In genomic region chr1:64295051-64295450, GRCm38 (mm10) we compare ENCODE assay signal across 21 mouse cellular contexts.
A peak's percentile ranks its signal among the peaks of the same experiment; 100 is the strongest.
DNase-seq lines count a peak whose midpoint lies in the region; ATAC-seq and TF ChIP-seq lines count a peak whose summit lies in the region.
"Had no signal": no experiment of that assay in that cellular context is flagged by ENCODE, and none has a peak within 500 bp of the region (broad histone marks: within the 10 kb centered on the region; RNA-seq: fewer than 3 reads in every experiment).

No protein-coding gene starts in this region.

- H3K9ac ChIP-seq in hindbrain, postnatal 0 days (replicated peaks; ENCODE audit: low read length), result no peak overlapping the region
- H3K9ac ChIP-seq in hindbrain, embryonic 13.5 days, result no peak overlapping the region
- peak overlapping the region; percentile 21; the same call in 1 of the 2 replicates for H3K9ac ChIP-seq in stomach, embryonic 16.5 days (ENCODE audit: low read length)
- no peak overlapping the region for H3K9ac ChIP-seq in stomach, postnatal 0 days (ENCODE audit: low read length)
- no peak overlapping the region for H3K9ac ChIP-seq in intestine, embryonic 16.5 days (ENCODE audit: low read depth, low read length)
- H3K9ac ChIP-seq in forebrain, embryonic 11.5 days (ENCODE audit: low read length), result no peak overlapping the region
- H3K9ac ChIP-seq: embryonic facial prominence, embryonic 12.5 days; limb, embryonic 15.5 days; liver, embryonic 15.5 days; midbrain, embryonic 15.5 days; neural tube, embryonic 15.5 days had no signal

- no peak overlapping the region for H3K4me3 ChIP-seq in hindbrain, postnatal 0 days (ENCODE audit: low read length)
- H3K4me3 ChIP-seq in hindbrain, embryonic 13.5 days, result no peak overlapping the region
- no peak overlapping the region for H3K4me3 ChIP-seq in stomach, embryonic 16.5 days (replicated peaks; ENCODE audit: low read length)
- H3K4me3 ChIP-seq in stomach, postnatal 0 days (ENCODE audit: low read depth, low read length), result no peak overlapping the region
- no peak overlapping the region for H3K4me3 ChIP-seq in intestine, embryonic 16.5 days (ENCODE audit: low read length)
- no peak overlapping the region for H3K4me3 ChIP-seq in forebrain, embryonic 11.5 days (ENCODE audit: low read depth, low read length)
- H3K4me3 ChIP-seq: embryonic facial prominence, embryonic 12.5 days; erythroblast, embryonic 14.5 days; heart, embryonic 13.5 days; limb, embryonic 15.5 days; liver, embryonic 15.5 days; midbrain, embryonic 15.5 days; neural tube, embryonic 15.5 days had no signal

- no peaks in the 10 kb centered on the region for H3K9me3 ChIP-seq in hindbrain, postnatal 0 days (ENCODE audit: low read length)
- no peaks in the 10 kb centered on the region for H3K9me3 ChIP-seq in hindbrain, embryonic 13.5 days
- H3K9me3 ChIP-seq in stomach, embryonic 16.5 days (replicated peaks; ENCODE audit: control insufficient read depth, low read length), result no peaks in the 10 kb centered on the region
- no peaks in the 10 kb centered on the region for H3K9me3 ChIP-seq in stomach, postnatal 0 days (ENCODE audit: control insufficient read depth, low read length)
- H3K9me3 ChIP-seq in intestine, embryonic 16.5 days (ENCODE audit: control insufficient read depth, low read length), result no peaks in the 10 kb centered on the region
- H3K9me3 ChIP-seq in forebrain, embryonic 11.5 days (ENCODE audit: control insufficient read depth, low read length), result no peaks in the 10 kb centered on the region
- H3K9me3 ChIP-seq: embryonic facial prominence, embryonic 12.5 days; heart, embryonic 13.5 days; limb, embryonic 15.5 days; liver, embryonic 15.5 days; midbrain, embryonic 15.5 days; neural tube, embryonic 15.5 days had no signal

- peaks cover 5% of the 10 kb centered on the region for H3K4me1 ChIP-seq in hindbrain, postnatal 0 days (ENCODE audit: insufficient read depth, low read length)
- peaks cover 16% of the 10 kb centered on the region; the same call in 1 of the 2 replicates for H3K4me1 ChIP-seq in hindbrain, embryonic 13.5 days (replicated peaks)
- H3K4me1 ChIP-seq in stomach, embryonic 16.5 days (ENCODE audit: control insufficient read depth, insufficient read depth, low read length), result peaks cover 7% of the 10 kb centered on the region
- no peaks in the 10 kb centered on the region for H3K4me1 ChIP-seq in stomach, postnatal 0 days (replicated peaks; ENCODE audit: control insufficient read depth, insufficient read depth)
- peaks cover 4% of the 10 kb centered on the region for H3K4me1 ChIP-seq in intestine, embryonic 16.5 days (ENCODE audit: control insufficient read depth, insufficient read depth, low read length)
- H3K4me1 ChIP-seq in forebrain, embryonic 11.5 days (replicated peaks; ENCODE audit: control insufficient read depth, insufficient read depth, low read length), result no peaks in the 10 kb centered on the region

- no peaks in the 10 kb centered on the region for H3K36me3 ChIP-seq in hindbrain, postnatal 0 days (ENCODE audit: insufficient read depth, low read length)
- H3K36me3 ChIP-seq in hindbrain, embryonic 13.5 days, result no peaks in the 10 kb centered on the region
- H3K36me3 ChIP-seq in stomach, embryonic 16.5 days (ENCODE audit: control insufficient read depth, insufficient read depth, low read length), result no peaks in the 10 kb centered on the region
- no peaks in the 10 kb centered on the region for H3K36me3 ChIP-seq in stomach, postnatal 0 days (ENCODE audit: control insufficient read depth, insufficient read depth, low read length)
- H3K36me3 ChIP-seq in intestine, embryonic 16.5 days (ENCODE audit: control insufficient read depth, insufficient read depth, low read length), result no peaks in the 10 kb centered on the region
- H3K36me3 ChIP-seq in forebrain, embryonic 11.5 days (ENCODE audit: control insufficient read depth, insufficient read depth, low read length), result no peaks in the 10 kb centered on the region
- H3K36me3 ChIP-seq: embryonic facial prominence, embryonic 12.5 days; heart, embryonic 13.5 days; limb, embryonic 15.5 days; liver, embryonic 15.5 days; midbrain, embryonic 15.5 days; neural tube, embryonic 15.5 days had no signal

- TF ChIP-seq CTCF in hindbrain, postnatal 0 days (IDR thresholded peaks at IDR 0.05; ENCODE audit: low read depth), result no peak
- no peak for TF ChIP-seq CTCF in stomach, postnatal 0 days (IDR thresholded peaks at IDR 0.05; ENCODE audit: low read depth)

- 78% methylated on average over 7 of the region's 7 CpGs for WGBS in hindbrain, postnatal 0 days
- WGBS in hindbrain, embryonic 13.5 days, result 85% methylated on average over 7 of the region's 7 CpGs
- WGBS in stomach, embryonic 16.5 days, result 79% methylated on average over 7 of the region's 7 CpGs
- WGBS in stomach, postnatal 0 days, result 62% methylated on average over 7 of the region's 7 CpGs
- 55% methylated on average over 7 of the region's 7 CpGs for WGBS in intestine, embryonic 16.5 days
- 90% methylated on average over 7 of the region's 7 CpGs for WGBS in forebrain, embryonic 11.5 days

- ATAC-seq in hindbrain, postnatal 0 days, result no peak
- ATAC-seq in hindbrain, embryonic 13.5 days (ENCODE audit: low FRiP score), result no peak
- no peak for ATAC-seq in stomach, embryonic 16.5 days (ENCODE audit: insufficient read depth, low FRiP score)
- no peak for ATAC-seq in stomach, postnatal 0 days (ENCODE audit: low FRiP score, low TSS enrichment)
- peak; percentile 83 for ATAC-seq in intestine, embryonic 16.5 days
- ATAC-seq in forebrain, embryonic 11.5 days (replicated peaks; ENCODE audit: low FRiP score), result no peak
- ATAC-seq: forebrain, embryonic 14.5 days; midbrain, embryonic 15.5 days had no signal

- DNase-seq in hindbrain, postnatal 0 days (ENCODE audit: low spot score), result no peak
- no peak for DNase-seq in stomach, postnatal 0 days (ENCODE audit: low spot score)
- DNase-seq in forebrain, embryonic 11.5 days (ENCODE audit: low spot score), result no peak
- DNase-seq in right cerebral cortex, postnatal 36 days (ENCODE audit: low spot score in 2 of 2), result no peak
- DNase-seq: adrenal gland, adult 2 months; B cell, adult 2 months; cerebellum, adult 18-20 months; right cerebral cortex, adult 18-20 months; thymus, postnatal 36 days had no signal

- no peak overlapping the region for H3K4me2 ChIP-seq in hindbrain, postnatal 0 days (ENCODE audit: low read depth, low read length)
- H3K4me2 ChIP-seq in hindbrain, embryonic 13.5 days, result no peak overlapping the region
- H3K4me2 ChIP-seq in stomach, embryonic 16.5 days (ENCODE audit: low read depth, low read length), result no peak overlapping the region
- no peak overlapping the region for H3K4me2 ChIP-seq in stomach, postnatal 0 days (replicated peaks; ENCODE audit: low read depth)
- peak overlapping the region; percentile 14 for H3K4me2 ChIP-seq in intestine, embryonic 16.5 days (ENCODE audit: low read depth, low read length)
- H3K4me2 ChIP-seq in forebrain, embryonic 11.5 days (ENCODE audit: low read depth, low read length, severe bottlenecking), result no peak overlapping the region
- H3K4me2 ChIP-seq: embryonic facial prominence, embryonic 12.5 days; heart, embryonic 13.5 days; limb, embryonic 15.5 days; liver, embryonic 15.5 days; midbrain, embryonic 15.5 days; neural tube, embryonic 15.5 days had no signal

- no peak for TF ChIP-seq EP300 in stomach, postnatal 0 days (optimal IDR thresholded peaks at IDR 0.05)

- no peaks in the 10 kb centered on the region for H3K27me3 ChIP-seq in hindbrain, postnatal 0 days (ENCODE audit: insufficient read depth, low read length)
- no peaks in the 10 kb centered on the region for H3K27me3 ChIP-seq in hindbrain, embryonic 13.5 days
- H3K27me3 ChIP-seq in stomach, embryonic 16.5 days (ENCODE audit: control insufficient read depth, insufficient read depth, low read length), result no peaks in the 10 kb centered on the region
- H3K27me3 ChIP-seq in stomach, postnatal 0 days (ENCODE audit: control insufficient read depth, insufficient read depth, low read length), result no peaks in the 10 kb centered on the region
- no peaks in the 10 kb centered on the region for H3K27me3 ChIP-seq in intestine, embryonic 16.5 days (replicated peaks; ENCODE audit: control insufficient read depth, insufficient read depth, low read length)
- H3K27me3 ChIP-seq in forebrain, embryonic 11.5 days (ENCODE audit: control insufficient read depth, insufficient read depth, low read length), result no peaks in the 10 kb centered on the region
- H3K27me3 ChIP-seq: CH12.LX; embryonic facial prominence, embryonic 12.5 days; heart, embryonic 13.5 days; limb, embryonic 15.5 days; liver, embryonic 15.5 days; midbrain, embryonic 15.5 days; neural tube, embryonic 15.5 days had no signal

- H3K27ac ChIP-seq in hindbrain, postnatal 0 days, result 0 out of 2 replicates have a peak overlapping the region, but pooled peaks have one; percentile 54
- H3K27ac ChIP-seq in hindbrain, embryonic 13.5 days, result no peak overlapping the region
- 0 out of 2 replicates have a peak overlapping the region, but pooled peaks have one; percentile 38 for H3K27ac ChIP-seq in stomach, embryonic 16.5 days (ENCODE audit: low read length)
- no peak overlapping the region for H3K27ac ChIP-seq in stomach, postnatal 0 days (replicated peaks)
- H3K27ac ChIP-seq in intestine, embryonic 16.5 days (ENCODE audit: low read length), result peak overlapping the region; percentile 17; the same call in 1 of the 2 replicates
- no peak overlapping the region for H3K27ac ChIP-seq in forebrain, embryonic 11.5 days (ENCODE audit: low read depth, low read length)
- H3K27ac ChIP-seq: embryonic facial prominence, embryonic 12.5 days; heart, embryonic 13.5 days; limb, embryonic 15.5 days; liver, embryonic 15.5 days had no signal

Comparison
In these comparisons a context has a peak if more than half of its experiments do, and no peak if none do; other contexts are left out.
1. H3K27ac ChIP-seq: peak in hindbrain, postnatal 0 days (single experiment), stomach, embryonic 16.5 days (single experiment) and intestine, embryonic 16.5 days (single experiment); none in hindbrain, embryonic 13.5 days (single experiment), stomach, postnatal 0 days (single experiment) and forebrain, embryonic 11.5 days (single experiment).